Mouse (Mus musculus): Measurements from ENCODE around the gene Mt3.
"Not testable (repeated sequence)": the region's sequence is repeated elsewhere in the genome, so short reads cannot be mapped to it uniquely, and the experiment has no call there.

- not testable (repeated sequence) for TF ChIP-seq POLR2A (IDR thresholded peaks at IDR 0.05; ENCODE audit: control insufficient read depth, extremely low read depth, insufficient read depth, low read length, poor library complexity); CTCF (IDR thresholded peaks at IDR 0.05; ENCODE audit: borderline replicate concordance, control insufficient read depth, extremely low read depth, insufficient read depth, low read length, poor library complexity)
Observed at GRCm38 (mm10) chr8:94165772-94166171, 13.4 kb downstream of the Mt3 start.

All from thymus, adult 2 months (tissue).